18 mouse cellular contexts compared by ENCODE assay signal in genomic region chr4:56209499-56209898, GRCm38 (mm10).
DNase-seq lines count a peak whose midpoint lies in the region; TF ChIP-seq lines count a peak whose summit lies in the region.
"Had no signal": no experiment of that assay in that cellular context is flagged by ENCODE, and none has a peak within 500 bp of the region (broad histone marks: within the 10 kb centered on the region; RNA-seq: fewer than 3 reads in every experiment).

No protein-coding gene starts in this region.

- H3K27me3 ChIP-seq in CH12.LX (replicated peaks) = no peaks in the 10 kb centered on the region
- H3K27me3 ChIP-seq: Patski had no signal

- no peak for TF ChIP-seq EP300 in CH12.LX (IDR thresholded peaks at IDR 0.05; ENCODE audit: low read length)

- H3K4me3 ChIP-seq in CH12.LX (replicated peaks in 1 of 3; ENCODE audit: low read depth in 2 of 3, low read length in 2 of 3, poor library complexity in 1 of 3) (no peak overlapping the region), ES-E14 (ENCODE audit: insufficient read depth in 1 of 2, low read depth in 1 of 2, low read length in 2 of 2, poor library complexity in 1 of 2, severe bottlenecking in 1 of 2) (no peak overlapping the region)

- no peaks in the 10 kb centered on the region for H3K36me3 ChIP-seq in CH12.LX (replicated peaks in 1 of 2; ENCODE audit: control insufficient read depth in 1 of 2, insufficient read depth in 1 of 2, low read length in 1 of 2)
- H3K36me3 ChIP-seq in ES-E14 (ENCODE audit: control insufficient read depth, insufficient read depth, low read length, poor library complexity, severe bottlenecking) = no peaks in the 10 kb centered on the region
- H3K36me3 ChIP-seq: G1E had no signal

- DNase-seq in CH12.LX (ENCODE audit: extremely low read depth) (no peak), ES-E14 (ENCODE audit: low read depth, low spot score) (no peak), liver (no peak)
- no peak for DNase-seq in kidney, postnatal 36 days
- DNase-seq: adrenal gland, adult 2 months; adrenal gland, adult 8-10 months; adrenal gland, postnatal 10 days; adrenal gland, postnatal 14 days; adrenal gland, postnatal 25 days; adrenal gland, postnatal 36 days; B cell, adult 2 months; cerebellum, adult 11 months; cerebellum, adult 11-12 months; cerebellum, adult 18-20 months; cerebellum, adult 2 months; cerebellum, adult 8-10 months had no signal

- no peak for TF ChIP-seq POLR2A in CH12.LX (IDR thresholded peaks at IDR 0.05; ENCODE audit: low read depth, low read length)

- dilution Hi-C loops in CH12.LX (cut with MboI; ENCODE audit: extremely low pct_ligation_motif_present, extremely low pct_unique_long_range_greater_than_20kb, low sequenced_read_pairs) = no loop called here

- no peak for TF ChIP-seq RAD21 in CH12.LX (IDR thresholded peaks at IDR 0.05; ENCODE audit: low read depth, low read length)

- H3K27ac ChIP-seq in CH12.LX (ENCODE audit: insufficient read depth, low read depth) (no peak overlapping the region), ES-E14 (ENCODE audit: insufficient read depth, low read depth, low read length, poor library complexity, severe bottlenecking) (no peak overlapping the region)

- H3K9ac ChIP-seq in CH12.LX (ENCODE audit: insufficient read depth, low read depth) = no peak overlapping the region
- H3K9ac ChIP-seq in ES-E14 (ENCODE audit: insufficient read depth, low read depth, low read length, poor library complexity, severe bottlenecking) = no peak overlapping the region

- in situ Hi-C loops in CH12.LX (cut with MboI; ENCODE audit: low pct_ligation_motif_present, low pct_unique_long_range_greater_than_20kb, low sequenced_read_pairs) = no loop called here
- in situ Hi-C loops in ES-E14 (cut with MboI; ENCODE audit: low sequenced_read_pairs in 2 of 2, unreplicated experiment in 2 of 2) = no loop called here

- TF ChIP-seq CTCF in CH12.LX (conservative IDR thresholded peaks at IDR 0.05 in 1 of 2, IDR thresholded peaks at IDR 0.05 in 1 of 2; ENCODE audit: low read depth in 2 of 2, low read length in 2 of 2) = no peak

- H3K9me3 ChIP-seq in CH12.LX (replicated peaks; ENCODE audit: low read length) (no peaks in the 10 kb centered on the region), ES-E14 (ENCODE audit: control insufficient read depth, insufficient read depth, low read depth, low read length) (no peaks in the 10 kb centered on the region)

- H3K4me2 ChIP-seq in CH12.LX (ENCODE audit: insufficient read depth, low read depth, poor library complexity, severe bottlenecking) = no peak overlapping the region

- H3K4me1 ChIP-seq in CH12.LX (ENCODE audit: control insufficient read depth in 1 of 2, insufficient read depth in 2 of 2) (no peaks in the 10 kb centered on the region), ES-E14 (ENCODE audit: control insufficient read depth in 2 of 2, insufficient read depth in 2 of 2, low read length in 2 of 2, poor library complexity in 1 of 2) (no peaks in the 10 kb centered on the region)

- no peaks in the 10 kb centered on the region for H3K79me2 ChIP-seq in CH12.LX (replicated peaks; ENCODE audit: control insufficient read depth, extremely low read depth, insufficient read depth, poor library complexity, severe bottlenecking)

TF ChIP-seq in CH12.LX, 34 proteins besides CTCF, POLR2A, EP300 and RAD21:
- TF ChIP-seq RCOR1 (conservative IDR thresholded peaks at IDR 0.05; ENCODE audit: low read depth, low read length) = no peak
- no peak for TF ChIP-seq ZMIZ1 (IDR thresholded peaks at IDR 0.05; ENCODE audit: low read depth, low read length)
- peak; percentile 81 for TF ChIP-seq MAFK (IDR thresholded peaks at IDR 0.05; ENCODE audit: insufficient replicate concordance, low read length)

TF ChIP-seq in ES-E14, 5 proteins besides CTCF, POLR2A, EP300 and RAD21:
- TF ChIP-seq MAFK (IDR thresholded peaks at IDR 0.05; ENCODE audit: insufficient read depth, low read depth, low read length) (peak; percentile 92), ZC3H11A (IDR thresholded peaks at IDR 0.05; ENCODE audit: borderline replicate concordance, low read depth, low read length) (no peak), CHD2 (IDR thresholded peaks at IDR 0.05; ENCODE audit: low read depth, low read length) (no peak), ZNF384 (IDR thresholded peaks at IDR 0.05; ENCODE audit: low read depth, low read length) (no peak)
